Mouse (Mus musculus) kidney, adult 2 months (tissue): ENCODE data around the gene Map3k7. TPM values are rescaled to one million over a fixed set of nuclear protein-coding genes. Genes with fewer than 3 reads are reported as not detected.

Source experiments
- DNase-seq: peaks from one replicate; pipeline ENCODE4 v3.0.0; 2021
- H3K27ac ChIP-seq: fragments of 200-500 bp; 2 replicates; pipeline ENCODE4 v1.5.1; 2012; ENCODE audit warnings: low read depth, low read length, control low read depth, inconsistent platforms; ENCODE audit not compliant: insufficient read depth
- H3K27me3 ChIP-seq: fragments of 200-500 bp; replicated peaks from 2 replicates; pipeline ENCODE4 v1.6.1; 2012; ENCODE audit warnings: mild to moderate bottlenecking, moderate library complexity, low read length, inconsistent platforms; ENCODE audit not compliant: control insufficient read depth, insufficient read depth
- H3K36me3 ChIP-seq: fragments of 200-500 bp; 2 replicates; pipeline ENCODE4 v1.6.1; 2012; ENCODE audit warnings: mild to moderate bottlenecking, moderate library complexity, low read length, inconsistent platforms; ENCODE audit not compliant: control insufficient read depth, insufficient read depth
- H3K4me1 ChIP-seq: fragments of 200-500 bp; 2 replicates; pipeline ENCODE4 v1.6.1; 2011; ENCODE audit warnings: low read length; ENCODE audit not compliant: control insufficient read depth, insufficient read depth
- H3K4me3 ChIP-seq: fragments of 200-500 bp; 2 replicates; pipeline ENCODE4 v1.5.1; 2011; ENCODE audit warnings: mild to moderate bottlenecking, low read depth, low read length, control low read depth; ENCODE audit not compliant: insufficient read depth
- CTCF ChIP-seq: fragments of 200-500 bp; conservative IDR thresholded peaks from 2 replicates; pipeline ENCODE4 v1.5.1; 2011; ENCODE audit warnings: low read depth, mild to moderate bottlenecking, control low read depth, low read length, moderate library complexity, mixed read lengths; ENCODE audit not compliant: insufficient read depth, insufficient read length
- POLR2A ChIP-seq: fragments of 200-500 bp; IDR thresholded peaks from one replicate; pipeline ENCODE4 v1.6.1; 2011; ENCODE audit warnings: low read depth, low read length, control low read depth
- WGBS: fragments of 180-500 bp; shearing (Covaris S2); methylation state at CpG from one replicate; pipeline ENCODE4 v1.1.7; 2018; 5-methylcytosine and 5-hydroxymethylcytosine counted together
- polyA plus RNA-seq: library from polyadenylated mRNA; depleted of rRNA; stranded (reverse); fragments of >200 nt; gene quantifications from 2 replicates; pipeline ENCODE4 v1.2.3, GENCODE M21; 2012

Map3k7 gene
- polyA plus RNA-seq, 1 experiment = 44.1 TPM

- H3K4me3 ChIP-seq = no peak overlapping the region
- DNase-seq = no peak
- TF ChIP-seq POLR2A (no peak), CTCF (no peak)
- no peaks in the 10 kb centered on the region for H3K4me1 ChIP-seq
- no peaks in the 10 kb centered on the region for H3K27me3 ChIP-seq
- 95% methylated on average over 8 of the region's 8 CpGs for WGBS
- peaks cover 6% of the 10 kb centered on the region for H3K36me3 ChIP-seq
- no peak overlapping the region for H3K27ac ChIP-seq
Observed at GRCm38 (mm10) chr4:31981863-31982262, 18.0 kb downstream of the Map3k7 start.

GRCm38 (mm10) chr4:31993386-31993785, 29.5 kb downstream of the Map3k7 start:
- no peak for TF ChIP-seq POLR2A
- TF ChIP-seq CTCF = no peak
- no peak for DNase-seq
- Histone ChIP-seq H3K27me3 (no peaks in the 10 kb centered on the region), H3K4me3 (no peak overlapping the region), H3K27ac (no peak overlapping the region), H3K4me1 (no peaks in the 10 kb centered on the region), H3K36me3 (peaks cover 2% of the 10 kb centered on the region; the same call in 1 of the 2 replicates)
- WGBS = 89% methylated on average over 2 of the region's 2 CpGs

- Histone ChIP-seq H3K4me3 (no peak overlapping the region), H3K27me3 (no peaks in the 10 kb centered on the region), H3K4me1 (no peaks in the 10 kb centered on the region), H3K36me3 (peaks cover 2% of the 10 kb centered on the region; the same call in 1 of the 2 replicates), H3K27ac (no peak overlapping the region)
- TF ChIP-seq POLR2A (no peak), CTCF (no peak)
- no peak for DNase-seq
- 48% methylated on average over 1 of the region's 1 CpGs for WGBS
Observed at GRCm38 (mm10) chr4:31993865-31994264, 30.0 kb downstream of the Map3k7 start.

- Histone ChIP-seq H3K27ac (no peak overlapping the region), H3K27me3 (no peaks in the 10 kb centered on the region), H3K4me1 (no peaks in the 10 kb centered on the region), H3K36me3 (no peaks in the 10 kb centered on the region; the same call in 1 of the 2 replicates), H3K4me3 (no peak overlapping the region)
- no peak for DNase-seq
- TF ChIP-seq CTCF (no peak), POLR2A (no peak)
- 79% methylated on average over 3 of the region's 3 CpGs for WGBS
Observed at GRCm38 (mm10) chr4:32001498-32001897, 37.6 kb downstream of the Map3k7 start.

- 92% methylated on average over 6 of the region's 6 CpGs for WGBS
- Histone ChIP-seq H3K4me1 (no peaks in the 10 kb centered on the region), H3K36me3 (peaks cover 3% of the 10 kb centered on the region; the same call in 1 of the 2 replicates), H3K4me3 (no peak overlapping the region), H3K27ac (no peak overlapping the region), H3K27me3 (no peaks in the 10 kb centered on the region)
- no peak for DNase-seq
- TF ChIP-seq CTCF (no peak), POLR2A (no peak)
Observed at GRCm38 (mm10) chr4:32004773-32005591, 41.1 kb downstream of the Map3k7 start.

- Histone ChIP-seq H3K36me3 (peaks cover 4% of the 10 kb centered on the region; the same call in 1 of the 2 replicates), H3K4me3 (no peak overlapping the region), H3K27me3 (no peaks in the 10 kb centered on the region), H3K27ac (no peak overlapping the region), H3K4me1 (no peaks in the 10 kb centered on the region)
- WGBS = 69% methylated on average over 3 of the region's 3 CpGs
- DNase-seq = no peak
- TF ChIP-seq POLR2A (no peak), CTCF (no peak)
Observed at GRCm38 (mm10) chr4:32007174-32007573, 43.3 kb downstream of the Map3k7 start.

GRCm38 (mm10) chr4:32008095-32008494, 44.2 kb downstream of the Map3k7 start:
- no peak overlapping the region for H3K4me3 ChIP-seq
- H3K27me3 ChIP-seq = no peaks in the 10 kb centered on the region
- WGBS = 80% methylated on average over 4 of the region's 4 CpGs
- H3K27ac ChIP-seq = no peak overlapping the region
- H3K36me3 ChIP-seq = peaks cover 4% of the 10 kb centered on the region; the same call in 1 of the 2 replicates
- TF ChIP-seq POLR2A (no peak), CTCF (no peak)
- DNase-seq = no peak
- H3K4me1 ChIP-seq = no peaks in the 10 kb centered on the region
